Mouse (Mus musculus) right cerebral cortex, postnatal 4 days (tissue): ENCODE results near the gene Tlr8.

ENCODE experiments used
- DNase-seq: peaks from one replicate; pipeline ENCODE4 v3.0.0-alpha.2; 2022

The Tlr8 gene

DNA sequence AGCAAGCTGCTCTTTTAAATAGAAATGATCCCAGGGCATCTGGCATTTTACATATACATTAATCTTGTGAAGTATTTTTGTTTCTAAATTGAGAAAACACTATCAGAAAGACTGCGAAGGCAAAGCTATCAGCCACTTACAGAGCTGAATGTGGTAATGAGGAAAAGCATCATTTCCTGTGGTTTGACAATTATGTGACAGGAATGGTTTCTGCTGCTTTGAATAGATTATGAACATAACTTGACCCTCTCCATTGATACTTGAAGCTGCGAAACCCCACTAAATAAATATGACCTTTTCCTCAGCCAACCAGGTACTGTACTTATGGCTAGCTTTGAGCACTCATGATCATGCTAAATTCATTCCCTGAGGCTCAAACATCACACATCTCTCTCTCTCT, 62.8 kb downstream of the Tlr8 start:
- DNase-seq, result no peak

- no peak for DNase-seq
Measured at GRCm38 (mm10) chrX:167195228-167195649, 68.9 kb downstream of the Tlr8 start.
